Mouse (Mus musculus): ENCODE measurements at regions not wholly inside any gene's neighbourhood (a gene's known extent, or its start where the extent isn't known, plus 50 kb on each side); places are given as distances from the start of the nearest gene placed in this dataset.

DNA sequence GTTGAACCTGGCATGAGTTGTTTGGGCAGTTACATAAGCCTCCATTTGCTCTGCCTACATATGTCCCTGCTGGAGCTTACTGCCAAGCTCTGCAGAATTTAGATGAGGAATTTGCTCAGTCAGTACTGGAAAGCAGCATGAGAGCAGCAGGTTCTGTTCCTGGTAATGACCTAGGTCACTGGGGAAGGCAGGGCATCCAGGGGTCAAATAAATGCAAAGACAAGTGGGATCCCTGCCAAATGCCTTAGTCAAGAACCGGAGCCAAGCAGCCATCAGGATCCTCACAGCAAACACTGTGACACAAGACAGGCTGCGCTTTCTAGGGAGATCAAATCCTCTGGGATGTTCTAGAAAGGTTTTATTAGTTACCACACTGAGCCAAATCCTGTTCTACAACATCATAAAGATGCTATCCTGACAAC lies 444.2 kb downstream of the Basp1 start:
- DNase-seq (ENCODE audit: inconsistent ontology term): peak; percentile 54

GRCm38 (mm10) chr15:24968636-24969317 lies 444.8 kb downstream of the Basp1 start:
- peak; percentile 27 for DNase-seq (ENCODE audit: inconsistent ontology term)

- no peak for DNase-seq (ENCODE audit: inconsistent ontology term)
Observed at GRCm38 (mm10) chr15:24929742-24930141, 483.8 kb downstream of the Basp1 start.

DNA sequence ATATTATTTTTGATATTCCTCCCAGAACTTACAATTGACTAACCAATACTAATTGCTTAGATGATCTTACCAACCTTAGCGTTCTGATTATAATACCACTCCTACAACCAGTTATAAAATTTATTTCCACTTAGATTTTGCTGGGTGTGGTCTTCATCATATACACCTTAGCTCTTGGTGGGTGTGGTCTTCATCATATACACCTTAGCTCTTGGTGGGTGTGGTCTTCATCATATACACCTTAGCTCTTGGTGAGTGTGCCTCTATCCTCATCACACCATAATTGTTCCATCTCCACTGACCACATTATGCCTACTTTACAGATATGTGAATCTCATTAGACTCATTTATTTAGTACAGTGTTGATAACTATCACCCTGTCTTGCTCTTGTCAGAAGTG lies 501.7 kb downstream of the Basp1 start:
- DNase-seq (ENCODE audit: inconsistent ontology term): no peak

DNA sequence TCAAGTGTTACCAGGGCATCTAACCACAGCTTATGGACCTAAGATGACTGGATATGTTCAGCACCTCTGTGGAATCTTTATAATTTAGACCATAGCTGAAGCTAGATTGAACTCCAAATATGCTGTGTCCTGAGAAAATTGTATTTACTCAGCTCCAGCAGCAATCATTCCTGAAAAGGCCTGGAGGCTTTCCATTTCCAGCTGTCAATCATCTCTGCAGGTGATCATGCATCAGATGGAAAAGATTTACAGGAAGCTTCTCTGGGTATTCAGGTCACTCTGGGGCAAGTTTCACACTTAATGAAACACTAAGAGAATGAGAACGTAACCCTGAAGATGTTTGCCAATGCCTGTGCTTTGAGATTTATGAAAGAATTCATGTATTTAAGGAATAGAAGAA lies 502.1 kb downstream of the Basp1 start:
- DNase-seq (ENCODE audit: inconsistent ontology term): peak; percentile 56

GRCm38 (mm10) chr15:24906957-24907356 lies 506.6 kb downstream of the Basp1 start:
- no peak for DNase-seq (ENCODE audit: inconsistent ontology term)

- DNase-seq (ENCODE audit: inconsistent ontology term): no peak
Observed at GRCm38 (mm10) chr15:24878846-24879245, 534.7 kb downstream of the Basp1 start.

DNA sequence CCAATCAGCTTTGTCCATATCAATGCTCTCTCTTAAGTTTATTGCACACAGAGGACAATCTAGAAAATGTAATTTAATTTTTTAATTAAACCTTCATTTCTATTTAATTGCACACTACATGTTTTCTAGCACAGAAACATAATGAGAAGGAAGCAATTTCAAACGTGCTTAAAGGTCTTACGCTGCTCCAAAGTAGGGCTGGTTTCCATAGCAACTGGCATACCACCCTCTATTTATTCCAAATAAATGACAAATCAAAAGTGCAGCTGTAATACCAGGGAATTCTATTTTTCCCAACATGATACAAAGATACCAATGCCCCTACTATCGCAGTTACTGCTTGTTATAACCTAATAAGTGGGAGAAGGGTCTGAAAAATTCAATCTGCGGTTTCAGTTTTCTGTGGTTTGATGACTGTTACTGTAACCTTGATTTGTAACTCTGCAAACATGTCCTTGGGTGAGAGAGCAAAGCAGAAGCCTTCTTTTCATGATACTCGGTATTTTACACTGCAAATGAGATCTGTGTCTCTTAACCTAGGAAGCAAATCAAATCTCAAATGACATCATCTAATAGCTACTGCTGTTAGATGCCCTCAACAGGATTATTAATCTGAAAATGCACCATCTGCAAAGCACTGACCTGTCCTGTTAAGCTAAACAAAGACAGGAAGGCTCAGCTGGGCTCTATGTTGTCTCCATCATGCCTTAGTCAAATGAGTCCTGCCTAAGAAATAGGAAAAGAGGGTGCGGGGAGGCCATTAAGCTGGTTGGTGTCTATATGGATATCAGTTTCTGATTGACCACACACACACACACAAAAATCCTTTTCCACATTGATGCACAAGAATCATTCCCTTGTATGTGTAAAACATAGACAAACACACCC lies 535.6 kb downstream of the Basp1 start:
- no peak for DNase-seq (ENCODE audit: inconsistent ontology term)

GRCm38 (mm10) chr15:24876157-24876731 lies 537.3 kb downstream of the Basp1 start:
- DNase-seq (ENCODE audit: inconsistent ontology term): no peak

GRCm38 (mm10) chr15:24840271-24840670 lies 573.3 kb downstream of the Basp1 start:
- DNase-seq (ENCODE audit: inconsistent ontology term): no peak

GRCm38 (mm10) chr15:24838390-24838789 lies 575.2 kb downstream of the Basp1 start:
- no peak for DNase-seq (ENCODE audit: inconsistent ontology term)

DNA sequence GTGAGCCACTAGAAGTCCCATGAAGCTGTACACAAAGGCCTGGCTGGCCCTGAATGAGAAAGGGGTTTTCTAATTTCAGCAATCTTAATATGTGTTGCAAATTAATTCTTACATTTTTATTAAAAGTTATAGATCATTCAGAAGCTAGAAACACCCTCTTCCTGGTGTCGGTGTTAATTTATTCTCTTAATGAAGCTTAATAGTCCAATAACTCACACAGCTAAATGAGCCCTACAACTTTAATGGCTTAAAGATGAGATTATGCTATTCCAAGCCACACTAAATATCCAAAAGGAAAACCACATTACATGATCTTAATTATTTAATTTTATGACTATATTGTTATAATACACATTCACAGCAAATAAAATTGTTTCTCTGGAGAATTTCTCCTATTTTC lies 585.7 kb downstream of the Basp1 start:
- DNase-seq (ENCODE audit: inconsistent ontology term): no peak

DNA sequence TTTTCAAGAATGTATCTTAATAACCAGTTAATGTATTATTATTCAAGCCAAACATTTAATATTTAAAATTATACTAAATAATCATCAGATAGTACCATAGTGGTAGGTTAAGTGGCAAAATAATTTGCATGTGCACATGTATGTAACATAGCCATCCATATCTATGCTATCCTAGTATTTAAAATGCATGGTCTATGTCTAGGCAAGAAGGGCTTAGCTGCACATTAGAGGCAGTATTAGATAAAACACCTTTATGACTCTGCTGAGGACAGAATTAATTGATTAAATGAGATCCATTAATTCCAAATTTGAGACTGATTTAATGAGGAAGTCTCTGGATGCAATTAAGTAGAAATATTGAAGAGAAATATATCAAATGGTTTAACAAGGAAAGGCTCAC lies 586.3 kb downstream of the Basp1 start:
- no peak for DNase-seq (ENCODE audit: inconsistent ontology term)

GRCm38 (mm10) chr15:24796836-24797235 lies 616.7 kb downstream of the Basp1 start:
- DNase-seq (ENCODE audit: inconsistent ontology term): no peak

DNA sequence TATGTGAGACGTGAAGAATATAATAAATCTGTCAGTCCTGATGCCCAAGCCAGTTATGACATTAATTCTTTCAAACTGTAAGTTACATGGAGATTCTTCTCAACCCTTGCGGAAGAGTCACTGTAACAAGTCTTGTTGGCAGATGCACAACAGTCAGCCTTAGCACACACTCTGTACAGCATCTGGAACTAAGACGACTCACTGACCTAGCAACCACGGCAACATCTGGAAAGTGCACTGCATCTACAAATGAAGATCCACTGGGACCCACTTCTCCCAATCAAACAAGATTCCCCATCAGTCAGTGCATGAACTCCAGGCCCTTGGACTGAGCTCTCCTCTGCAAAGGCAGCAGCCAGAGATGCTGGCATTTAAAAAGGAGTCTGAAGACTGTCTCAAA lies 620.2 kb downstream of the Basp1 start:
- DNase-seq (ENCODE audit: inconsistent ontology term): no peak

GRCm38 (mm10) chr15:24786336-24786735 lies 627.2 kb downstream of the Basp1 start:
- no peak for DNase-seq (ENCODE audit: inconsistent ontology term)

DNA sequence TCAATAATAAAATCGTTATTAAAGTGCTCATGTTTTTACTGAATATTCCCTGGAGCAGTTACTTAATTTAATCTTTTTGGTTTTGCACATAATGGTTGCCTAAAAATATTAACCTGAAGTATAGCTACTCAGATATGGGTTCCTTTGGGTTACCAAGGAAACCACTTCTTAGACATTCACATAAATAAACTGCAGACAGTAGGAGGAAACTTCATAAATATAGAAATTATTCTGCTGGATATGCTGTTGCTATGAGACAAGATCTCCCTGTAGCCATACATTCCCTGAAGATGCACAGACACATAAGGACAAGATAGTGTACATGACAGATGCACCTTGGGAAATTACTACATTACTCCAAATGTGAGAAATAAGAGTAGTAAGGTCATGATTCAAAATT lies 635.3 kb downstream of the Basp1 start:
- no peak for DNase-seq (ENCODE audit: inconsistent ontology term)

- no peak for DNase-seq (ENCODE audit: inconsistent ontology term)
Observed at GRCm38 (mm10) chr15:24751480-24752157, 661.9 kb downstream of the Basp1 start.

DNA sequence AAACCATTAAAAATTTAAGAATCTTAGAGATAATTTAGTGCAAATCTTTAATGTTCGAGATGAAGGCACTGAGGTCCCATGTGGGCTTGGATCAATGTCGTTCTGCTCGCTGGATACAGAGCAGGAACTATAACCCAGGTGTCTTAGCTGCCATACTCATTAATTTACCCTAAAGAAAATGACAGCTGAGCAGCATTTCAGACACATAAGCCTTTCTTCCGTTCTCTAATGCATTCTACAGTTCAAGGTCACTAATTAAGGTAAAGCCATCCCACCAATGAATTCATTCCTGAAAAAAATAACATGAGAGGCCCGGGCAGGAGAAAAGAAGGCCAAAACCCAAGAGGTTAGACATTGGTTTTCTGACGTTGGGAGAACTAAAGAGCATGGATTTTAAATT lies 670.3 kb downstream of the Basp1 start:
- no peak for DNase-seq (ENCODE audit: inconsistent ontology term)

GRCm38 (mm10) chr15:24725170-24725569 lies 688.4 kb downstream of the Basp1 start:
- DNase-seq (ENCODE audit: inconsistent ontology term): no peak

DNA sequence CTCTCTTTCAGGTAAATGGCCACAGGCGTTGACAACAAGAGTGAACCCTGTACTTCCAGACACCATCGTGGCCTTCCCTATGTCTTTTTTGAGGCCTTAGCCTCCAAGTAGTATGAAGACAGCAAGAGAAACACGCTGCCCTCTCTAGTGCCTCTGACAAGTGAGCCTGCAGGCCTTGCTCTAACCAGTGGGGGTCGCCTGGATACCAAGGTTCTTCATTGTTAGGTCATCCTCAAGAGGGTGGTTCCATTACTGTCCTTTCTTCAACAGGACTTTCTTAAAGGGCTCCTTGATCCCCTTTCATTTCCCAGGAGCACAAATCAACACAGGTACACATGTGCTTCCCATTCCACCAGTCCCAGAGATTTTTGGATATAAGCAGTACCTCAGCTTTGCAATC lies 688.9 kb downstream of the Basp1 start:
- peak; percentile 44 for DNase-seq (ENCODE audit: inconsistent ontology term)

GRCm38 (mm10) chr15:24720346-24720745 lies 693.2 kb downstream of the Basp1 start:
- no peak for DNase-seq (ENCODE audit: inconsistent ontology term)
